Mouse (Mus musculus) lung, postnatal 0 days (tissue): Measurements from ENCODE around the gene Dlgap4. TPM values are rescaled to one million over a fixed set of nuclear protein-coding genes. Genes with fewer than 3 reads are reported as not detected.

Source experiments
- ATAC-seq: fragments of 200-750 bp; cut with Nextera tagmentation; 2 replicates; pipeline ENCODE4 v1.8.0; 2017; ENCODE audit warnings: moderate library complexity
- DNase-seq: peaks from one replicate; pipeline ENCODE4 v3.0.0-alpha.2; 2016; ENCODE audit warnings: low spot score
- H3K27ac ChIP-seq: fragments of 300-500 bp; sonication (generic); 2 replicates; pipeline ENCODE4 v1.5.1; 2014; ENCODE audit warnings: antibody characterized with exemption, mild to moderate bottlenecking, low read length, mixed read lengths
- H3K27me3 ChIP-seq: fragments of 300-500 bp; sonication (generic); replicated peaks from 2 replicates; pipeline ENCODE4 v1.6.1; 2014; ENCODE audit warnings: low read length, mixed read lengths; ENCODE audit not compliant: insufficient read depth
- H3K36me3 ChIP-seq: fragments of 300-500 bp; sonication (generic); 2 replicates; pipeline ENCODE4 v1.6.1; 2014; ENCODE audit warnings: low read length, mixed read lengths; ENCODE audit not compliant: insufficient read depth
- H3K4me1 ChIP-seq: fragments of 300-500 bp; sonication (generic); 2 replicates; pipeline ENCODE4 v1.6.1; 2014; ENCODE audit warnings: antibody characterized with exemption, low read depth, low read length, mixed read lengths; ENCODE audit not compliant: insufficient read depth
- H3K4me2 ChIP-seq: fragments of 300-500 bp; sonication (generic); replicated peaks from 2 replicates; pipeline ENCODE4 v1.6.1; 2014; ENCODE audit warnings: low read depth, mild to moderate bottlenecking, low read length, moderate library complexity, mixed read lengths
- H3K4me3 ChIP-seq: fragments of 300-500 bp; sonication (generic); 2 replicates; pipeline ENCODE4 v1.5.1; 2014; ENCODE audit warnings: low read depth, low read length
- H3K9ac ChIP-seq: fragments of 300-500 bp; sonication (generic); replicated peaks from 2 replicates; pipeline ENCODE4 v1.6.1; 2014; ENCODE audit warnings: low read depth, mild to moderate bottlenecking
- H3K9me3 ChIP-seq: fragments of 300-500 bp; sonication (generic); 2 replicates; pipeline ENCODE4 v1.6.1; 2016; ENCODE audit warnings: low read length, mixed read lengths
- CTCF ChIP-seq: IDR thresholded peaks from 2 replicates; pipeline ENCODE4 v1.5.1; 2016; ENCODE audit warnings: antibody characterized with exemption, mild to moderate bottlenecking
- EP300 ChIP-seq: IDR thresholded peaks from 2 replicates; pipeline ENCODE4 v1.6.1; 2016; ENCODE audit warnings: antibody characterized with exemption, mild to moderate bottlenecking, control low read depth
- WGBS: fragments of 180-500 bp; shearing (Covaris S2); extraction: QIAGEN DNeasy Blood & Tissue Kit; methylation state at CpG from one replicate; pipeline ENCODE4 v1.1.7; 2014; 5-methylcytosine and 5-hydroxymethylcytosine counted together
- polyA plus RNA-seq: library from polyadenylated mRNA; unstranded; fragments of >200 nt; fragmentation: Nextera tagmentation; extraction: Ambion mirVana; gene quantifications from 2 replicates; pipeline ENCODE4 v1.2.1, GENCODE M21; 2015

Gene Dlgap4
- polyA plus RNA-seq, 1 experiment from 2014 or later, result 74.0 TPM

GRCm38 (mm10) chr2:156666231-156666630 lies 52.7 kb downstream of the Dlgap4 start:
- Histone ChIP-seq H3K36me3 (no peaks in the 10 kb centered on the region), H3K4me3 (no peak overlapping the region), H3K4me2 (no peak overlapping the region), H3K4me1 (no peaks in the 10 kb centered on the region), H3K9me3 (no peaks in the 10 kb centered on the region), H3K9ac (no peak overlapping the region), H3K27me3 (no peaks in the 10 kb centered on the region), H3K27ac (no peak overlapping the region)
- no peak for ATAC-seq
- WGBS, result 30% methylated on average over 12 of the region's 12 CpGs
- TF ChIP-seq CTCF, result no peak
- no peak for TF ChIP-seq EP300
- peak; percentile 20 for DNase-seq

GRCm38 (mm10) chr2:156667290-156667689 lies 53.8 kb downstream of the Dlgap4 start:
- TF ChIP-seq EP300 (no peak), CTCF (no peak)
- no peak for ATAC-seq

GRCm38 (mm10) chr2:156668625-156669024 lies 55.1 kb downstream of the Dlgap4 start:
- no peaks in the 10 kb centered on the region for H3K9me3 ChIP-seq
- DNase-seq, result no peak
- no peak overlapping the region for H3K27ac ChIP-seq
- TF ChIP-seq CTCF (no peak), EP300 (no peak)
- no peak overlapping the region for H3K4me3 ChIP-seq
- WGBS, result 86% methylated on average over 6 of the region's 6 CpGs
- no peaks in the 10 kb centered on the region for H3K4me1 ChIP-seq
- no peak overlapping the region for H3K9ac ChIP-seq
- no peaks in the 10 kb centered on the region for H3K36me3 ChIP-seq
- H3K4me2 ChIP-seq, result no peak overlapping the region
- no peak for ATAC-seq
- H3K27me3 ChIP-seq, result no peaks in the 10 kb centered on the region

More at GRCm38 (mm10) chr2:156667290-156667689, 53.8 kb downstream of the Dlgap4 start:
- H3K9me3 ChIP-seq, result no peaks in the 10 kb centered on the region
- H3K36me3 ChIP-seq, result no peaks in the 10 kb centered on the region
- no peak for DNase-seq
- H3K4me2 ChIP-seq, result no peak overlapping the region
- H3K27ac ChIP-seq, result no peak overlapping the region
- no peaks in the 10 kb centered on the region for H3K4me1 ChIP-seq
- WGBS, result 69% methylated on average over 5 of the region's 5 CpGs
- no peak overlapping the region for H3K9ac ChIP-seq
- H3K4me3 ChIP-seq, result no peak overlapping the region
- no peaks in the 10 kb centered on the region for H3K27me3 ChIP-seq

GRCm38 (mm10) chr2:156673307-156673706 lies 59.8 kb downstream of the Dlgap4 start:
- H3K9ac ChIP-seq, result no peak overlapping the region
- no peak overlapping the region for H3K4me2 ChIP-seq
- WGBS, result 76% methylated on average over 10 of the region's 10 CpGs
- no peaks in the 10 kb centered on the region for H3K36me3 ChIP-seq
- DNase-seq (no peak), ATAC-seq (no peak)
- no peaks in the 10 kb centered on the region for H3K9me3 ChIP-seq
- TF ChIP-seq EP300 (no peak), CTCF (no peak)
- no peak overlapping the region for H3K27ac ChIP-seq
- no peaks in the 10 kb centered on the region for H3K4me1 ChIP-seq
- H3K4me3 ChIP-seq, result no peak overlapping the region
- no peaks in the 10 kb centered on the region for H3K27me3 ChIP-seq

GRCm38 (mm10) chr2:156673881-156674669 lies 60.6 kb downstream of the Dlgap4 start:
- WGBS, result 66% methylated on average over 8 of the region's 8 CpGs
- no peak for TF ChIP-seq EP300
- no peak for TF ChIP-seq CTCF
- DNase-seq (no peak), ATAC-seq (no peak)
- H3K36me3 ChIP-seq, result no peaks in the 10 kb centered on the region
- H3K4me2 ChIP-seq, result no peak overlapping the region
- H3K9ac ChIP-seq, result no peak overlapping the region
- no peak overlapping the region for H3K4me3 ChIP-seq
- no peaks in the 10 kb centered on the region for H3K27me3 ChIP-seq
- H3K27ac ChIP-seq, result no peak overlapping the region
- no peaks in the 10 kb centered on the region for H3K4me1 ChIP-seq
- no peaks in the 10 kb centered on the region for H3K9me3 ChIP-seq

GRCm38 (mm10) chr2:156676885-156677284 lies 63.4 kb downstream of the Dlgap4 start:
- H3K4me1 ChIP-seq, result no peaks in the 10 kb centered on the region
- DNase-seq (peak; percentile 44), ATAC-seq (no peak)
- under 1% methylated on average over 6 of the region's 6 CpGs for WGBS
- H3K27ac ChIP-seq, result no peak overlapping the region
- H3K4me3 ChIP-seq, result no peak overlapping the region
- H3K27me3 ChIP-seq, result no peaks in the 10 kb centered on the region
- no peak for TF ChIP-seq EP300
- TF ChIP-seq CTCF, result no peak
- H3K36me3 ChIP-seq, result no peaks in the 10 kb centered on the region
- no peak overlapping the region for H3K9ac ChIP-seq
- H3K9me3 ChIP-seq, result no peaks in the 10 kb centered on the region
- no peak overlapping the region for H3K4me2 ChIP-seq
